Mouse (Mus musculus) hindbrain, embryonic 11.5 days (tissue): ENCODE data around the gene Ceacam19. TPM values are rescaled to one million over a fixed set of nuclear protein-coding genes. Genes with fewer than 3 reads are reported as not detected.

Source experiments
- ATAC-seq: fragments of 200-750 bp; cut with Nextera tagmentation; 2 replicates; pipeline ENCODE4 v1.8.0; 2017; ENCODE audit warnings: mild to moderate bottlenecking, moderate TSS enrichment, moderate library complexity; ENCODE audit not compliant: low FRiP score
- DNase-seq: peaks from one replicate; pipeline ENCODE4 v3.0.0-alpha.2; 2015; ENCODE audit warnings: low spot score
- H3K27ac ChIP-seq: fragments of 300-500 bp; sonication (generic); 2 replicates; pipeline ENCODE4 v1.5.1; 2014; ENCODE audit warnings: mild to moderate bottlenecking, low read depth, low read length
- H3K27me3 ChIP-seq: fragments of 300-500 bp; sonication (generic); 2 replicates; pipeline ENCODE4 v1.6.1; 2014; ENCODE audit warnings: mild to moderate bottlenecking, low read length, moderate library complexity, mixed read lengths; ENCODE audit not compliant: control insufficient read depth, insufficient read depth
- H3K36me3 ChIP-seq: fragments of 300-500 bp; sonication (generic); 2 replicates; pipeline ENCODE4 v1.6.1; 2014; ENCODE audit warnings: mild to moderate bottlenecking, low read length, moderate library complexity, mixed read lengths; ENCODE audit not compliant: control insufficient read depth, insufficient read depth
- H3K4me1 ChIP-seq: fragments of 300-500 bp; sonication (generic); replicated peaks from 2 replicates; pipeline ENCODE4 v1.6.1; 2014; ENCODE audit warnings: low read length, mixed read lengths; ENCODE audit not compliant: control insufficient read depth, insufficient read depth
- H3K4me2 ChIP-seq: fragments of 300-500 bp; sonication (generic); replicated peaks from 2 replicates; pipeline ENCODE4 v1.6.1; 2014; ENCODE audit warnings: mild to moderate bottlenecking, low read depth, low read length
- H3K4me3 ChIP-seq: fragments of 300-500 bp; sonication (generic); 2 replicates; pipeline ENCODE4 v1.5.1; 2014; ENCODE audit warnings: low read depth, low read length
- H3K9ac ChIP-seq: fragments of 300-500 bp; sonication (generic); 2 replicates; pipeline ENCODE4 v1.6.1; 2014; ENCODE audit warnings: low read depth, low read length
- H3K9me3 ChIP-seq: fragments of 300-500 bp; sonication (generic); 2 replicates; pipeline ENCODE4 v1.6.1; 2016; ENCODE audit warnings: low read length; ENCODE audit not compliant: control insufficient read depth
- WGBS: fragments of 180-500 bp; shearing (Covaris S2); extraction: QIAGEN DNeasy Blood & Tissue Kit; methylation state at CpG from one replicate; pipeline ENCODE4 v1.1.7; 2014; 5-methylcytosine and 5-hydroxymethylcytosine counted together
- polyA plus RNA-seq: library from polyadenylated mRNA; unstranded; fragments of >200 nt; fragmentation: Nextera tagmentation; extraction: Ambion mirVana; gene quantifications from 2 replicates; pipeline ENCODE4 v1.2.1, GENCODE M21; 2014

The Ceacam19 gene
- polyA plus RNA-seq, 1 experiment from 2014 or later = not detected

DNA sequence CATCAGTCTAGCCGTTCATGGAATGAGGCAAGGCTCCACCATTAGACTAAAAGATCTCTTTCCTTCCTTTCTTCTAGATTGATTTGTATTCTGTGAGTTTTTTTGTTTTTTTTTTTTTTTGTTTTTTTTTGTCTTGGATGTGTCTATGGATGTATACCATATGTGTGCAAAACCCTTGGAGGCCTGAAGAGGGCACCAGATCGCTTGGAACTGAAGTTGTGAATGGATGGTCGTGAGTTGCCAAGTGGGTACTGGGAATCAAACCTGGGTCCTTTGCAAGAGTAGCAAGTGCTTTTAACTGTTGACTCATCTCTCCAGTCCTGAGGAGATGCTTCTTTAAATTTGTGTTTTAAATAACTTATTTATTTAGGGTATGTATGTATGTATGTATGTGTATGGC, 53.7 kb downstream of the Ceacam19 start:
- Histone ChIP-seq H3K27ac (no peak overlapping the region), H3K27me3 (no peaks in the 10 kb centered on the region), H3K4me3 (no peak overlapping the region), H3K9ac (no peak overlapping the region), H3K9me3 (no peaks in the 10 kb centered on the region), H3K36me3 (no peaks in the 10 kb centered on the region), H3K4me1 (no peaks in the 10 kb centered on the region), H3K4me2 (no peak overlapping the region)
- no peak for DNase-seq
- WGBS = 68% methylated on average over 3 of the region's 3 CpGs
- ATAC-seq = no peak

- Histone ChIP-seq H3K9ac (no peak overlapping the region), H3K36me3 (no peaks in the 10 kb centered on the region), H3K27ac (no peak overlapping the region), H3K27me3 (no peaks in the 10 kb centered on the region), H3K9me3 (no peaks in the 10 kb centered on the region), H3K4me1 (no peaks in the 10 kb centered on the region), H3K4me2 (no peak overlapping the region), H3K4me3 (no peak overlapping the region)
- DNase-seq (no peak), ATAC-seq (no peak)
- 59% methylated on average over 9 of the region's 9 CpGs for WGBS
Observed at GRCm38 (mm10) chr7:19831837-19832236, 55.9 kb downstream of the Ceacam19 start.

DNA sequence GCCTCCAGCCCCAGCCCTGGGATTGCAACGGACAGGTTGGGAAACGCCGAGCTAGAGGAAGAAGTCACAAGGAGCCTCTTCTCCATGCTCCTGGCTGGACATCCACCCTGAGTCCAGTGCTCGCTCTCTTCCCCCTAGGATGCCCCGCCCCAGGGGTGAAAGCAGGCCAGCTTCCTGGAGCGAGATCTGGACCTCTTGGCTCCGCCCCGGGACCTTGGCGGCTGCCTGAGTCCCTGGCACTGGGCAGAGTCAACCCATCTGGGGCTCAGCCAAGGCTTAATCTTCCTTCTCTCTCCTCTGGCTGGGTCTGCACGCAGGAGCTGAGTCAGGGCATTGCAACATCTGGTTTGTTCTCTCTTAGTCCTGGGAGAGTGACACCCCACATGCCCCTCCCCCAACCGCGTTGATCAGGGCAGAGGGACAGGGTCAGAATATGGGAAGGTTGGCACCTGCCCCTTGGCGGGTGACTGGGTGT, 57.0 kb downstream of the Ceacam19 start:
- Histone ChIP-seq H3K4me1 (no peaks in the 10 kb centered on the region), H3K36me3 (no peaks in the 10 kb centered on the region), H3K9ac (no peak overlapping the region), H3K9me3 (no peaks in the 10 kb centered on the region), H3K27ac (no peak overlapping the region), H3K27me3 (no peaks in the 10 kb centered on the region), H3K4me2 (no peak overlapping the region), H3K4me3 (no peak overlapping the region)
- ATAC-seq (no peak), DNase-seq (no peak)
- WGBS = 41% methylated on average over 13 of the region's 13 CpGs

DNA sequence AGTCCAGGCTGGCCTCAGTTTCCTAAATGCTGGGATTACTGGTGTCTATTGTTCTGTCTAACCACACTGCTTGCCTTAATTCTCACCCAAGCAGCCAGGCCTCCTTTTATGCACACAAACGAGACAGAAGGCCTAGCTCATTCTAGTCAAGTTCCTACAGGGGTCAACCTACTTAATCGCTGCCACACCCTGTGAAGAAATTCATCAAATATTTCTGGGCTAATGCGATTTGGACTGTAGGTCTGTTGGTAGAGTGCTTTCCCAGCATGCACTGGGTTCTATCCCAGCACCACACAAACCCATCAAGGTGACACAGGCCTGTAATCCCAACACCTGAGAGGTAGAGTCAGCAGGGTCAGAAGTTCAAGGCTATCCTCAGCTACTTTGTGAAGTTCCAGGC, 58.1 kb downstream of the Ceacam19 start:
- WGBS = 84% methylated on average over 3 of the region's 3 CpGs
- no peak overlapping the region for H3K4me2 ChIP-seq
- no peaks in the 10 kb centered on the region for H3K36me3 ChIP-seq
- no peak overlapping the region for H3K27ac ChIP-seq
- H3K9me3 ChIP-seq = no peaks in the 10 kb centered on the region
- no peak overlapping the region for H3K9ac ChIP-seq
- no peaks in the 10 kb centered on the region for H3K4me1 ChIP-seq
- H3K27me3 ChIP-seq = no peaks in the 10 kb centered on the region
- no peak for ATAC-seq
- DNase-seq = no peak
- no peak overlapping the region for H3K4me3 ChIP-seq

- peaks cover 25% of the 10 kb centered on the region for H3K27me3 ChIP-seq
- no peaks in the 10 kb centered on the region for H3K36me3 ChIP-seq
- no peak overlapping the region for H3K27ac ChIP-seq
- DNase-seq = no peak
- no peak overlapping the region for H3K9ac ChIP-seq
- H3K9me3 ChIP-seq = no peaks in the 10 kb centered on the region
- WGBS = 48% methylated on average over 6 of the region's 6 CpGs
- H3K4me2 ChIP-seq = no peak overlapping the region
- H3K4me1 ChIP-seq = 0 out of 2 replicates have a peak, but pooled peaks cover 2% of the 10 kb centered on the region
- no peak overlapping the region for H3K4me3 ChIP-seq
- no peak for ATAC-seq
Observed at GRCm38 (mm10) chr7:19826756-19827155, 61.0 kb downstream of the Ceacam19 start.

Other genes with a start within 250 kb of the Ceacam19 start
- 86.2 and 94.4 TPM in 2 replicates for gene Clptm1, start 222.9 kb downstream of the Ceacam19 start, polyA plus RNA-seq
- 0.33 TPM in 1 of 2 replicates, not detected in the other for gene Apoc2, start 210.0 kb downstream of the Ceacam19 start, polyA plus RNA-seq
- not detected in 2 replicates for gene Gm44805, start 206.5 kb downstream of the Ceacam19 start, polyA plus RNA-seq
- gene Apoc4, start 206.5 kb downstream of the Ceacam19 start, polyA plus RNA-seq = not detected in 2 replicates
- gene Apoc1, start 195.3 kb downstream of the Ceacam19 start, polyA plus RNA-seq = 3.0 and 3.4 TPM in 2 replicates
- gene Apoe, start 188.8 kb downstream of the Ceacam19 start, polyA plus RNA-seq = 192 and 221 TPM in 2 replicates
- 113 and 129 TPM in 2 replicates for gene Tomm40, start 172.5 kb downstream of the Ceacam19 start, polyA plus RNA-seq
- gene Nectin2, start 137.5 kb downstream of the Ceacam19 start, polyA plus RNA-seq = 52.5 and 60.3 TPM in 2 replicates
- gene Bcam, start 116.9 kb downstream of the Ceacam19 start, polyA plus RNA-seq = 20.6 and 22.1 TPM in 2 replicates
- gene Cblc, start 91.2 kb downstream of the Ceacam19 start, polyA plus RNA-seq = 0.59 and 0.63 TPM in 2 replicates
- 0.26 and 0.33 TPM in 2 replicates for gene Bcl3, start 65.2 kb downstream of the Ceacam19 start, polyA plus RNA-seq
- gene Gm19345, start 36.0 kb downstream of the Ceacam19 start, polyA plus RNA-seq = 0.17 TPM in 1 of 2 replicates, not detected in the other
- not detected in 2 replicates for gene Ceacam16, start 26.7 kb downstream of the Ceacam19 start, polyA plus RNA-seq
- gene Pvr, start 33.2 kb upstream of the Ceacam19 start, polyA plus RNA-seq = 2.8 and 3.1 TPM in 2 replicates
- gene Igsf23, start 62.8 kb upstream of the Ceacam19 start, polyA plus RNA-seq = 0.15 TPM in 1 of 2 replicates, not detected in the other
- gene Ceacam20, start 77.4 kb upstream of the Ceacam19 start, polyA plus RNA-seq = not detected in 2 replicates
- gene Nlrp9b, start 103.5 kb upstream of the Ceacam19 start, polyA plus RNA-seq = not detected in 2 replicates
- gene Vmn1r91, start 211.7 kb upstream of the Ceacam19 start, polyA plus RNA-seq = not detected in 2 replicates
- gene Gm16442, start 234.6 kb upstream of the Ceacam19 start, polyA plus RNA-seq = not detected in 2 replicates